Mouse (Mus musculus): ENCODE results near the gene Ppp2ca. TPM values are rescaled to one million over a fixed set of nuclear protein-coding genes. Genes with fewer than 3 reads are reported as not detected.

The Ppp2ca gene
- polyA plus RNA-seq (2015; fragmentation: Nextera tagmentation; extraction: Ambion mirVana): 120 and 126 TPM in 2 replicates

DNA sequence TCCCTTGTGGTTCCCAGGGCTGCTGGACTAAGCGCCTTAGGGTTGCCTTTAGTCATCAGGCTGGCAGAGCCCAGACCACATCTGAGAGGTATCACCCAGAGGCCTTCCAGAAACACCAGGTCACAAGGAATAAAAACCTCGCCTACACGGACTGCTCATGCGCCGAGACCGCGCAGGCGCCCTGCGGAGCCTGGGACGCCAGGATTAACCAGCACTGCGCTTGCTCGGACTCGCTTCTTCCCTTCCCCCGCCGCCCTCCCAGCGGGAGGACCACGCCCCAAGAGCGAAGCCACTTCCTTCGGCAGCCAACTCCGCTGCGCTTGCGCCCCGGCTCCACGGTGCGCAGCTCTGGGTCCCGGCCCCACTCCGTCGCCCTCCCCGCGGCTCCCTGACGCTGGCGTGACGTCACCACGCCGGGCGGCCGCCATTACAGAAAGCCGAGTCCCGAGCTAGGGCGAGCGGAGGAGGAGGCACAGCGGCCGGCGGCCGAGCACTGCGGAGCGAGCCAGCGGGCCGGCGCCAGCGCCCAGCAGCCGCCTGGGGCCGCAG is at the start of gene Ppp2ca:
Gene Ppp2ca, plus strand, starts transcription at position 284 of the 549 bp plus-strand sequence.
- peak within 1 kb of the TSS; percentile 98 for H3K4me3 ChIP-seq (replicated peaks)
- H3K27ac ChIP-seq: peak within 1 kb of the TSS; percentile 99
- H3K36me3 ChIP-seq: no peaks in the 10 kb centered on the region
- H3K9ac ChIP-seq (replicated peaks): peak within 1 kb of the TSS; percentile 99
- peak within 1 kb of the TSS; percentile 84 for H3K4me2 ChIP-seq (replicated peaks)
- no peaks in the 10 kb centered on the region for H3K9me3 ChIP-seq
- H3K27me3 ChIP-seq: no peaks in the 10 kb centered on the region
- peaks cover 37% of the 10 kb centered on the region for H3K4me1 ChIP-seq (replicated peaks)
- under 1% methylated on average over 53 of the region's 53 CpGs for WGBS
- peak; percentile 98 for ATAC-seq

DNA sequence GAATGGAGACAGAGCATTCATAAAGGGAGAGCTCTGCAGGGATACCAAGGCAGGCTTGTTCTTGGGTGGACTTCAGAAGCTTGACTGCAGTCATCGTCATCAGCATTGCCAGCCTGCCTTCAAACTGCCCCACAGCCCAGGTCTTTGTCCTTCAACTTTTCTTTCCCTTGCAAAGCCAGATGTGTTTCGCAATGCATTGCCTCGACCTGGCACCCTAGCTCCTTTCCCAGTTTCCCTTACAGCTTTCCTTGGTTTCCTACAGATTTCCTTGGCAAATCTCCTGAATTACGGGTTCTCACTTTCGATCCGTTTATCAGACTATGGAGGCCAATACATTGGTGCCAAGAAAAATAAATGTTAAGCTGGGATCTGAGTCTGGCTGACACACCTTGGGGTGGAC is 45.1 kb upstream of the Ppp2ca start:
- Histone ChIP-seq H3K9ac (replicated peaks) (no peak overlapping the region), H3K4me2 (replicated peaks) (no peak overlapping the region), H3K4me3 (replicated peaks) (no peak overlapping the region), H3K9me3 (no peaks in the 10 kb centered on the region), H3K27me3 (no peaks in the 10 kb centered on the region), H3K4me1 (replicated peaks) (no peaks in the 10 kb centered on the region), H3K27ac (no peak overlapping the region), H3K36me3 (no peaks in the 10 kb centered on the region)
- 90% methylated on average over 6 of the region's 6 CpGs for WGBS
- ATAC-seq: no peak

DNA sequence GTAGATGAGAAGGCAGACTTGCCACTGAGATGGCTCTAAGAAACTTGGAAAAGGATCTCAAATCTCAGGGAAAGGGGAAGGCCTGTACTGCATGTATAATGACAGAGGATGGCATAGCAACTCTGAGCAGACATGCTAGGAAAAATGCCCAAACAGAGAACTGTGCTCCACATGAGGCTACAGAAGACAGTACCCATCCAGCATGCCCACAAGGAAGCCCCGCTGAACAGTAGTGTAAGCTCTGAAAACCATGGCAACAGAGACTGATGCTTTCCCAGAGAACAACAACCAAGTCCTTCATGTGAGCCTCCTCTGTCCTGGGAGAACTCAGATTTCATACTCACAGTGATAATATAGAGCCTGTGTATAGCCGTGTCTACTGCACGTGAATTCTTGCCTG is 43.8 kb upstream of the Ppp2ca start:
- Histone ChIP-seq H3K27ac (no peak overlapping the region), H3K4me2 (replicated peaks) (no peak overlapping the region), H3K4me3 (replicated peaks) (no peak overlapping the region), H3K36me3 (no peaks in the 10 kb centered on the region), H3K4me1 (replicated peaks) (no peaks in the 10 kb centered on the region), H3K27me3 (no peaks in the 10 kb centered on the region), H3K9me3 (no peaks in the 10 kb centered on the region), H3K9ac (replicated peaks) (no peak overlapping the region)
- 84% methylated on average over 3 of the region's 3 CpGs for WGBS
- ATAC-seq: no peak

DNA sequence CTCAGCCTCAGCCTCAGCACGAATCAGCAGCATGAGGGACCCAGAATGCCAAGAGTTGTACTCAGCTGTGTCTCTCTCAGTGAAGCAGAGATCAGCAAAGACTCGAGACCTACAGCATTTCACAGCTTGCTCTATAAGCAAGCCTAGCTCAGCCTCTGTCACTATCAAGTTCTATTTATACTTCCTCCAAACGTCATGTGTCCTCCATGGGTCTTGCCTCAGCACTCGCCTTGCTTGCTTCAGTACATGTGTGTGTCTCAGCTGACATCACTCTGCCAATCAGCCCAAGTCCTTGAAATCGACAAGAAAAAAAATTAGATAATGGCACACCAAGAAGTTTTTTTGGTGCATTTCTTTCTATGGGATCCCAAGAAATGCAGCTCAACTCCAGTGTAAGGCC is 42.3 kb upstream of the Ppp2ca start:
- no peaks in the 10 kb centered on the region for H3K9me3 ChIP-seq
- H3K9ac ChIP-seq (replicated peaks): no peak overlapping the region
- no peaks in the 10 kb centered on the region for H3K36me3 ChIP-seq
- H3K4me2 ChIP-seq (replicated peaks): no peak overlapping the region
- WGBS: 85% methylated on average over 5 of the region's 5 CpGs
- H3K27ac ChIP-seq: no peak overlapping the region
- H3K27me3 ChIP-seq: no peaks in the 10 kb centered on the region
- no peak overlapping the region for H3K4me3 ChIP-seq (replicated peaks)
- H3K4me1 ChIP-seq (replicated peaks): no peaks in the 10 kb centered on the region
- ATAC-seq: no peak

DNA sequence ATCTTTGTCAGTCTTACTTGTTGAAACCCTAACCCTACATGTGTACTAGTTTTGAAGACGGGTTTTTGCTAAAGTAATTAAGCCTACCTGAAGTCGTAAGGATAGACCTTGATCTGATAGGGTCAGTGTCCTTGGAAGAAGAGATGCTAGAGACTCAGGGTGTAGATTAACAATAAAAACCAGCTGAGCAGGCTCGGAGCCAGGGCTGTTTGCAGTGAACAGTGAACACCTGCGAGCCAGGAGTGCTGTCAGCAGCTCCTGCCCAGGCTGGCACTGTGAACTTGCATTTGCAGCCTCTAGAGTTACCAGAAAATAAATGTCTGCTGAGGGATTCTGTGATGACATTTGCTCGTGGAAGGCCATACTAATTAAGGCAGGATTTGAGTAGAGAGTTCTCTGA is 39.5 kb upstream of the Ppp2ca start:
- 83% methylated on average over 5 of the region's 5 CpGs for WGBS
- no peak overlapping the region for H3K27ac ChIP-seq
- no peak for ATAC-seq
- no peak overlapping the region for H3K4me3 ChIP-seq (replicated peaks)
- no peak overlapping the region for H3K9ac ChIP-seq (replicated peaks)
- no peaks in the 10 kb centered on the region for H3K27me3 ChIP-seq
- H3K9me3 ChIP-seq: no peaks in the 10 kb centered on the region
- H3K36me3 ChIP-seq: 0 out of 2 replicates have a peak, but pooled peaks cover 3% of the 10 kb centered on the region
- no peak overlapping the region for H3K4me2 ChIP-seq (replicated peaks)
- no peaks in the 10 kb centered on the region for H3K4me1 ChIP-seq (replicated peaks)

DNA sequence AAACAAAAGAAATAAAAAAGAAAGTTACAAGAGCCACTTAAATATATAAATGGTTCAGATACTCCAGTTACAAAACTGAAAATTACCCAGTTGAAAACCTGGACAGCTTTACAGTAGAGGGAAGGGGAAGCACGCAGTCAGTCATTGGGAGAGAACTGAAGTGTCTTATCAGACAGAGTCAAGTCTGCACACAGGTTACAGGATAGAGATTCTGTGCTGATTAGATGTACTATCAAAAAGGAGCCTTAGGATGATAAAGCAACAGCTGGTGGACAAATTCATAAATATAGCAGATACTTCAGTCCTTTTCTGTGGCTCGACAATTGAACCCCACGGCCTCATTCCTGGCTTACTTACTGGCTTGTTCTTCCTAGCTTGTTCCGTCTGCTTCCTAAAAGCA is 38.2 kb upstream of the Ppp2ca start:
- 0 out of 2 replicates have a peak, but pooled peaks cover 3% of the 10 kb centered on the region for H3K36me3 ChIP-seq
- no peak overlapping the region for H3K4me2 ChIP-seq (replicated peaks)
- no peaks in the 10 kb centered on the region for H3K27me3 ChIP-seq
- H3K9ac ChIP-seq (replicated peaks): no peak overlapping the region
- H3K9me3 ChIP-seq: no peaks in the 10 kb centered on the region
- H3K4me3 ChIP-seq (replicated peaks): no peak overlapping the region
- ATAC-seq: no peak
- no peaks in the 10 kb centered on the region for H3K4me1 ChIP-seq (replicated peaks)
- WGBS: 94% methylated on average over 4 of the region's 4 CpGs
- H3K27ac ChIP-seq: no peak overlapping the region

DNA sequence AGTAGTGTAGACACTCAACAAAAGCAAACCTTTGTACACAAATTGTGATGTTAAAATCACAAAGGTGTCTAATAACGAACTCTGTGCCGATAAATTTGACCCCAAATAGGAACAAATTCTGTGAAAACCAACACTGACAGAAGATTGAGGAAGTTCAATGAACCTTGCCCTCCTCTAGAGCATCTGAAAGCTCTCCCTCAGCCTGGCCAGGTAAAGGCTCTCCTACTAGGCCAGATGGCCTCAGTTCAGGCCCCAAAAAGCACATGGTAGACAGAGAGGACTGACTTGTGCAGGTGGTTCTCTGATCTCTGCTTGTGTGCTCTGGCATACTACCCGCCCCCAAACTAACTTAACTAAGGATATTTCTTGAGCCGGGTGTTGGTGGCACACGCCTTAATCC is 36.1 kb upstream of the Ppp2ca start:
- ATAC-seq: no peak
- H3K27ac ChIP-seq: no peak overlapping the region

DNA sequence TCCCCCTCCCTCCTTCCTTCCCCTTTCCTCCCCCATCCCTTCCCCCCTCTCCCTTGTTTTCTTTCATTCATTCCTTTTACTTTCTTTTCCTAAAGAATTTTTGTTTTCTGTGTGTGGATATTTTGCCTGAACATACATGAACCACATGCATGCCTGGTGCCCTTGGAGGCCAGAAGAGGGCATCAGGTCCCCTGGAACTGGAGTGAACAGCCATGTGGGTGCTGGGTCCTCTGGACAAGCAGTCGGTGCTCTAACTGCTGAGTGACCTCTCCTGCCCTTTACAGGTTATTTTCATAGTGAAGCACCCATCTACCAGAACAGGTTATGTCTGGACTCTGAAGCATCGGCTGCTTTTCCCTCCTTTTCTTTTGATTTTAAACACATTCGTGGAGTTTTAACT is 34.1 kb upstream of the Ppp2ca start:
- Histone ChIP-seq H3K27ac (no peak overlapping the region), H3K4me2 (replicated peaks) (no peak overlapping the region), H3K4me1 (replicated peaks) (peaks cover 6% of the 10 kb centered on the region; the same call in 1 of the 2 replicates), H3K27me3 (no peaks in the 10 kb centered on the region), H3K9ac (replicated peaks) (no peak overlapping the region), H3K9me3 (no peaks in the 10 kb centered on the region), H3K4me3 (replicated peaks) (no peak overlapping the region), H3K36me3 (0 out of 2 replicates have a peak, but pooled peaks cover 3% of the 10 kb centered on the region)
- no peak for ATAC-seq
- WGBS: 52% methylated on average over 3 of the region's 3 CpGs

More for the DNA sequence above, 36.1 kb upstream of the Ppp2ca start:
- Histone ChIP-seq H3K36me3 (0 out of 2 replicates have a peak, but pooled peaks cover 3% of the 10 kb centered on the region), H3K27me3 (no peaks in the 10 kb centered on the region), H3K9me3 (no peaks in the 10 kb centered on the region), H3K4me1 (replicated peaks) (peaks cover 6% of the 10 kb centered on the region; the same call in 1 of the 2 replicates), H3K4me2 (replicated peaks) (no peak overlapping the region), H3K4me3 (replicated peaks) (no peak overlapping the region), H3K9ac (replicated peaks) (no peak overlapping the region)
- WGBS: 91% methylated on average over 5 of the region's 5 CpGs

DNA sequence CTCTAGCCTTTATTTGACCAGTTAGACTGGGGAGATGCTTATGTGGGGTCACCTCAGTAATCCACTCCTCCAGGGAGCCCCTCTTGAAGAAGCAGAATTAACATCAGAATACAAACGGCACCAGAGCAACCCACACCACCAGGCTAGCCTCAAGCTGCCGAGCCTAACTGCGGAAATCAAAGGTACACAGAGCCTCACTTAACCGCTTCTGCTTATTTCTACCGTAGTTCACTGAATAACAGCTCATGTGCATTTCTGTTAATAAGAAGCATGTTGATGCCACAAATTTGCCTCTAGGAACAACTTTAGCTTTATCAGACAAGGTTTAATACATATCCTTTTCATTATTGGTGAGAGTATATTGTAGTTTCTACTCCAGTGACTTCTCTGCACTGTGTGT is 32.6 kb upstream of the Ppp2ca start:
- WGBS: 10% methylated on average over 5 of the region's 5 CpGs
- no peaks in the 10 kb centered on the region for H3K9me3 ChIP-seq
- no peak overlapping the region for H3K4me2 ChIP-seq (replicated peaks)
- no peak for ATAC-seq
- peaks cover 6% of the 10 kb centered on the region; the same call in 1 of the 2 replicates for H3K4me1 ChIP-seq (replicated peaks)
- no peaks in the 10 kb centered on the region for H3K27me3 ChIP-seq
- no peak overlapping the region for H3K9ac ChIP-seq (replicated peaks)
- no peak overlapping the region for H3K4me3 ChIP-seq (replicated peaks)
- H3K36me3 ChIP-seq: 0 out of 2 replicates have a peak, but pooled peaks cover 3% of the 10 kb centered on the region
- no peak overlapping the region for H3K27ac ChIP-seq

DNA sequence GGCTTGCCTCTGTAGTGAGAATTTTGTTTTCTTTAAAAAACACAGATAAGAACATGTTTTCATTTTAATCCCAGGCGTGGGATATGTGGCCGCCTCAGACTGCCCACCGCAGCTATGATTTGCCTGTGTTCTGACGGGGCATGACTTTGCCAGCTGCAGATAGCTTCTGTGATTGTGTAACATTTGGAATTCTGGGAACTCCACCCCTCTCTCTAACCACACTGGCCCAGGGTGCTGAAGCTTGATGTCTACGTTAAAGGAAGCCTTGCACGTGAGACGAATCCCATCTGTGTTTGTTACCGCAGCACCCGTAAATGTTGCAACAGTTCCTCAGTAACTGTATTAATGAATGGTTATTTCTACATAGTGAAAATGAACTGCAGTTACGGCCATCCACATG is 26.7 kb upstream of the Ppp2ca start:
- Histone ChIP-seq H3K27ac (no peak overlapping the region), H3K9ac (replicated peaks) (no peak overlapping the region), H3K36me3 (no peaks in the 10 kb centered on the region), H3K9me3 (no peaks in the 10 kb centered on the region), H3K4me3 (replicated peaks) (no peak overlapping the region), H3K4me2 (replicated peaks) (no peak overlapping the region), H3K4me1 (replicated peaks) (no peaks in the 10 kb centered on the region), H3K27me3 (no peaks in the 10 kb centered on the region)
- no peak for ATAC-seq
- 89% methylated on average over 10 of the region's 10 CpGs for WGBS

DNA sequence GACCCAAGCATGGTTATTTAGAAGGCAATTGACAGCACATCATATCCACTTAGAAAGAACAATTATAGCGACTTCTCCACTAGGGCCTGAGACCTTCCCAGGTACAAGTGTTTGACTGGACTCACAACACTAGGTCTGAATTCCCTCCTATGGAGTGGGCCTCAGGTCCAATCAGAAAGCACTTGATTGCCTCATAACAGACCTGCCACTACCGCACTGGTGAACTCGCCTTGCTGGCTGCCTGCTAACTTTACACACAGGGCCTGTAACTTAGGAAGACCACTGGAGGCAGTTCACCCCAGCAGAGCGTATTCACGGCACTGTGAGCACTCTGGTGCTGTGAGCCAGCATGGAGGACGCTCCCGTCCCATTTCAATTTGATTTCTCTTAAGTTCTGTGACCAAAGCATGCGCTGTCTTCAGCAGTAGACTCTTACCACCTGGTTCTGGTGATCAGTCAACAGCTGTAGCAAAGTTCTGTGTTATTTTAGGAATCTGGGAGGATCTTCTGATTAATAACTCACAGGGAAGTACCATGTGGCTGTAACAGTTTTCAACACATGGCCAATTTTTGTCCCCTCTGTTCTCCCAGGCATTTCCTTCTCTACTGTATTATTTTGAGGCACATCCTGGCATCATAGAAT is 24.8 kb upstream of the Ppp2ca start:
- Histone ChIP-seq H3K4me3 (replicated peaks) (no peak overlapping the region), H3K27ac (no peak overlapping the region), H3K4me1 (replicated peaks) (no peaks in the 10 kb centered on the region), H3K27me3 (no peaks in the 10 kb centered on the region), H3K4me2 (replicated peaks) (no peak overlapping the region), H3K9ac (replicated peaks) (no peak overlapping the region), H3K9me3 (no peaks in the 10 kb centered on the region), H3K36me3 (no peaks in the 10 kb centered on the region)
- ATAC-seq: no peak
- WGBS: 81% methylated on average over 8 of the region's 8 CpGs

DNA sequence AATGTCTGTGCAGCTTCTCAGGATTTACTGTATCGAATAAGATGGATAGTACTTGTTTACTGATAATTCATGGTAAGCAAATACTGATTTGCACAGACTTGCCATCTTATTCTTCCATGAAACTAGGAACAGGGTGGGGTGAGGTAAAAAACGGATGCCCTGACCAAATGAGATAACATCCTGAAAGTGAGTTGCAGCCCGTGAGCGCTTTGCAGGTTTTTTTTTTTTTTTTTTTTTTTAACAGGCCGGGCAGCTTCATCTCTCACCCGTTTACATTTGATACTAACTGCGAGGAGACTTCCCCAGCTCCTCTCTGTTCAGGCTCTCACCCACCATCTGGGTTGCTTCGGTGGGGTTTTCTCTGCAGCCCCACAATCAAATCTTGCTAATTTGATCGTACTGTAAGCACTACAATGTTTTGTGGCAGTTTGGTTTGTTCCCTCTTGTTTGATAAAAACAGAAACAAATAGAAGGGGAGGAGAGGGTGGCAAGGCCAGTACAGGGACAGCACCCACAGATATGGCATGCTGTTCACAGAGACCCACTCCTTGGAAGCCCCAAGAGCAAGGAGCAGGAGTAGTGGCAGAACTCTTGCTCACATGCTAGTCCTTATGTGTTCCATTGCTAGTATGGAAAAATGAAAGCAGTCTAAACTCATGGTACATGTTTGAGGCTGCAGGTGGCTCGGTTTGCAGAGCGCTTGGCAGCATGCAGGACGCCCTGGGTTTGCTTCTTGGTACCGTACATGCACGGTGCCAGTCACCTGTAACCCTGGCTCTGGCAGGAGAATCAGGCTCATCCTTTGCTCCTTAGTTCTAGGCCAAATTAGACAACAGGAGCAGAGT is 23.6 kb upstream of the Ppp2ca start:
- 83% methylated on average over 14 of the region's 14 CpGs for WGBS
- no peak overlapping the region for H3K4me2 ChIP-seq (replicated peaks)
- H3K27ac ChIP-seq: no peak overlapping the region
- H3K9ac ChIP-seq (replicated peaks): no peak overlapping the region
- H3K4me1 ChIP-seq (replicated peaks): peaks cover under 1% of the 10 kb centered on the region; the same call in 1 of the 2 replicates
- H3K9me3 ChIP-seq: no peaks in the 10 kb centered on the region
- ATAC-seq: no peak
- no peak overlapping the region for H3K4me3 ChIP-seq (replicated peaks)
- no peaks in the 10 kb centered on the region for H3K27me3 ChIP-seq
- H3K36me3 ChIP-seq: no peaks in the 10 kb centered on the region

Measured in midbrain, embryonic 13.5 days (tissue).